ENCODE assay signal across 16 mouse cellular contexts in genomic region chr15:6591527-6591926, GRCm38 (mm10).
"Had no signal": no experiment of that assay in that cellular context is flagged by ENCODE, and none has a peak within 500 bp of the region (broad histone marks: within the 10 kb centered on the region; RNA-seq: fewer than 3 reads in every experiment).

No protein-coding gene starts in this region.

- H3K4me1 ChIP-seq: limb, embryonic 10.5 days; midbrain, embryonic 12.5 days had no signal

- H3K9ac ChIP-seq: liver, embryonic 15.5 days; midbrain, embryonic 12.5 days had no signal

- H3K36me3 ChIP-seq: limb, embryonic 10.5 days; liver, embryonic 15.5 days; midbrain, embryonic 12.5 days had no signal

- DNase-seq: kidney, adult 9 months; kidney, postnatal 36 days; layer of hippocampus, adult 9-11 months; layer of hippocampus, postnatal 36 days; lung, adult 2 months; lung, postnatal 14 days; right cerebral cortex, postnatal 25 days; thymus, postnatal 36 days had no signal

- H3K4me2 ChIP-seq: liver, embryonic 15.5 days; midbrain, embryonic 12.5 days had no signal

- H3K4me3 ChIP-seq: limb, embryonic 10.5 days; liver, embryonic 15.5 days; megakaryocyte, embryonic 14.5 days; midbrain, embryonic 12.5 days had no signal

- ATAC-seq: intestine, postnatal 0 days; midbrain, embryonic 16.5 days had no signal

- H3K9me3 ChIP-seq: limb, embryonic 10.5 days; liver, embryonic 15.5 days; megakaryocyte, embryonic 14.5 days; midbrain, embryonic 12.5 days had no signal

- H3K27ac ChIP-seq: kidney, postnatal 0 days; limb, embryonic 10.5 days; liver, embryonic 15.5 days; macrophage; midbrain, embryonic 12.5 days had no signal

- H3K27me3 ChIP-seq: liver, embryonic 15.5 days; megakaryocyte, embryonic 14.5 days; midbrain, embryonic 12.5 days had no signal
